Mouse (Mus musculus): ENCODE measurements around the gene Cfap73.
A peak's percentile ranks its signal among the peaks of the same experiment; 100 is the strongest.

Cfap73 gene

GRCm38 (mm10) chr5:120647814-120648491 lies 13.9 kb upstream of the Cfap73 start:
- no peak for DNase-seq (ENCODE audit: low read depth)

DNA sequence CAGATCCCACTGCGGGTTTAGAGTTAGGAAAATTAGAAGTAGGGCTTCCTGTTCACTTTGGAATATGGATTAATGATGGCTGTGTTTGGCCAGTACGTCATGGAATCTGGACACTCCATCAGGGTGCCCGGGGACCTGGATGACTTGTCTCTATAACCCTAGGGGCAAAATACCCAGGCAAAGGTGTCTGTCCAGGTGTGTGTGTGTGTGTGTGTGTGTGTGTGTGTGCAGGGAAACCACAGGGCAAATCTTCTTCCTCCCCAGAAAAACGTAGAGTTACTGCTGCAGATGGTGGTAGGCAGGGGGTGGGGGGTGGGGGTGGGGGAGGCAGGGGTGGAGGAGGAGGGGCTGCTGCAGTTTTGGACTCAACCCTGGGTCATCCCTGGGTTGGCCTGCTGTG lies 13.3 kb upstream of the Cfap73 start:
- no peak for DNase-seq (ENCODE audit: low read depth)

- DNase-seq (ENCODE audit: low read depth) = peak; percentile 17
Measured at GRCm38 (mm10) chr5:120645851-120646250, 11.8 kb upstream of the Cfap73 start.

DNA sequence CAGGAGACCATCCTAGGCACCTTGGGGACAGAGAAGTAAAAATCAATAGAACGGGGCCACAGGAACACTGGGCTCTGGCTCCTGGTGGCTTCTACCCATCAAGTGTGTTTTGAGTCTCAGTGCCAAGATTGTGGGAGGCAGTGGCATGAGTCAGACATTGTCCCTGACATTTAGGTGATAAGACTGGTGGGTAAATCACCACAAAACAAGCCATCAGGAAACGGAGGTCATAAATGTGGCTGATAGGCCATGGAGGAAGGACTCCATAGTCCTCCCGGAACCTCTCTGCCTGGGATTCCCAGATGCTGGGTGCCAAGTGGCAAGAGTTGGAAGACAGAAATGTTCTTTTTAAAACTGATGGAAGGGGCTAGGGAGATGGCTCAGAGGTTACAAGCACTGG lies 10.2 kb upstream of the Cfap73 start:
- no peak for DNase-seq (ENCODE audit: low read depth)

DNA sequence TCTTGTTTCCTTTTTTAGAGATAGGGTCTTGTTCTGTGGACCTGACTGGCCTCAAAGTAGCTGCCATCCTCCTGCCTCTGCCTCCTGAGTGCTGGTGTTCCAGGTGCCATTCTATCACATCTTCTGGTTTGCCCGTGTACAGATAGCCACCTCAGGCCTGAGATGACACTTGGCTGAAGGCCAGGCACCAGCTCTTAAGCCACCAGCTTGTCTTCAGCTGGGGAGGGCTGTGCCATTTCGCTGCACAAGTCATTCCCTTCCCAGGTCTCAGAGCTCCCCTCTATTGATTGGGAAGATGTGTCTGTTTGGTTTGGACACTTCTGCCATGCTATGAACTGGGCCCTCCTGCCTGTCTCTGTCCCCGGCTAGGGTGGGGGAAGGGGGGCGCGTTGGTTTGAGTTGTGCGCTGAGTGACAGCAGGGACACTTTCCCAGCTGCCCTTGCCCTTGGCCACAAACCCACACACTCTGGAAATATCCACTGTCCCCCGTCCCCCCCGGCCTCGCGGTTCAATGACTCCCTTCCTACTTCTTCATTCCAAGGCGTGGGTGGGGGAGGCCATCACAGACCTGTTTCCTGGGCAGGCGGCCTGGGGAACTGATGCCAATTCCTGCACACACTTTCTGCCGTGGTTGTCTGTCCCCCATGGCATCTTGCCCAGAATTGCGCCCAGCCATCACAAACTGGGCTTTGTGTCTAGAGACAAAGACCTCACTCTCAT lies 9.5 kb upstream of the Cfap73 start:
- DNase-seq (ENCODE audit: low read depth) = no peak

- DNase-seq (ENCODE audit: low read depth) = no peak
Measured at GRCm38 (mm10) chr5:120640094-120640493, 6.1 kb upstream of the Cfap73 start.

- no peak for DNase-seq (ENCODE audit: low read depth)
Measured at GRCm38 (mm10) chr5:120635633-120636032, 1.6 kb upstream of the Cfap73 start.

DNA sequence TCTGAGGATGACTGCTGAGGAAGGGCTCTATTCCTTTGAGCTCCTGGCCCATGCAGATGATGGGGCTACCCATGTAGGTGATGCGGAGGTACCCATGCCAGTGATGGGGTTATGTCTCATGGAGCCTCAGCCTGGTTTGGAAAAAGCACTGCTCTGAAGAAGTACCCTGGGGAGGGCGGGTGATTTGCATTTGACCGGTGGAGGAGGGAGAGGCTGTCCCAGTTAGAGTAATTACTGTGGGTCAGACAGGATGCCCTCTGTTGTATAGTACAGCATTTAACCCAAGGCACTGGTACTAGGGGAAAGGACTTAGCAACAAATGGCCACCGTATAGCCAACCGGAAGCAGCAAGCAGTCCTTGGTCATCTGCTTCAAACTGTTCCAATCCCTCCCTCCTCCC lies 825 bp upstream of the Cfap73 start:
- no peak for DNase-seq (ENCODE audit: low read depth)

DNA sequence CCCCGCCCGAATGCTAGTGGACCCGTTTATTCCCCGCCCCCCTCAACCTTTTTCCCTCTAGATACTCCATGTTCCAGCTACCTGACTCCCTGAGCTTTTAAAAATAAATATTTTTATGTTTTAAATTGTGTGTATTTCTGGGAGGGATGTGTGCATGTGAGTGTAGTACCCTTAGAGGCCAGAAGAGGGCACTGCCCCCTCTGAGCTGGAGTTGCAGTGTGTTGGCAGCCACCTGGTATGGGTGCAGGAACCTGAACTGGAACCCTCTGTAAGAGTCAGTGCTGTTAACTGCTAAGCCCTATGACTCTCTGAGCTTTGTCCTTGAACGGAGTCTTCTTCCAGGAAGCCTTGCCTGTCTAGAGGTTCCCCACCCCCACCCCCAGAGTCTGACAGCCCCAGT lies 2.1 kb downstream of the Cfap73 start:
- no peak for DNase-seq (ENCODE audit: low read depth)

GRCm38 (mm10) chr5:120631128-120631527 lies 2.9 kb downstream of the Cfap73 start:
- no peak for DNase-seq (ENCODE audit: low read depth)

- DNase-seq (ENCODE audit: low read depth) = peak; percentile 57
Measured at GRCm38 (mm10) chr5:120628624-120629023, 5.4 kb downstream of the Cfap73 start.

- DNase-seq (ENCODE audit: low read depth) = no peak
Measured at GRCm38 (mm10) chr5:120627515-120628300, 6.3 kb downstream of the Cfap73 start.

DNA sequence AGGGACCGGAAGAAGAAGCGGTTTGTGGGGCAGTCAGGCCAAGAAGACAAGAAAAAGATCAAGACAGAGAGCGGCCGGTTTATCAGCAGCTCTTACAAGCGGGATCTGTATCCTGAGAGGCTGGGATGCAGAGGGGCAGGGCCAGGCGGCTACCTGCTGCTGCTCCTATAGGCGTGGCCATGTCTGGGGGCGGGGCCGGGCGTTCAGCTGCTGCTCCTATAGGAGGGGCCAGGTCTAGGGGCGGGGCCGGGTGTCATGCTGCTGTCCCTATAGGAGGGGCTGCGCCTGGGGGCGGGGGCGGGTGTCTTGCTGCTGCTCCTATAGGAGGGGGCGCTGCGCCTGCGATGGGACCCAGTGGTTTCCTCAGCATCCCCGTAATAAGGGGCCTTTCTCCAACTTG lies 7.6 kb downstream of the Cfap73 start:
- peak; percentile 18 for DNase-seq (ENCODE audit: low read depth)

DNA sequence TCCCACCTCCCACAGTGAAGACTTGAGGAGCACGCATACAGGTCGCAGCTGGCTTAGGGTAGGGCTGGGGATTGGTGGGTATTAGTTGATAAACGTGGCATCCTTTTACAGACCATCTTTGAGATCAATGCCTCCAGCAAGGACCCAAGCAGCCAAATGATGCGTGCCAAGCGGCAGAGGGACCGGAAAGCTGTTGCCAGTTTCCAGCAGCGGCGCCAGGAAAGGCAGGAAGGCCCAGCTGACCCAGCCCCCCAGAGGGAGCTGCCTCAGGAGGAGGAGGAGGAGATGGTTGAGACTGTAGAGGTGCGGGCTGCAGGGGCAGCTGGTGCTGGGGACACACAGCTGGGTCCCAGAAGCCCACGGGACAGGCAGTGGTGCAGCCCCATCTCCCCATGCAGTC lies 9.6 kb downstream of the Cfap73 start:
- DNase-seq (ENCODE audit: low read depth) = no peak

DNA sequence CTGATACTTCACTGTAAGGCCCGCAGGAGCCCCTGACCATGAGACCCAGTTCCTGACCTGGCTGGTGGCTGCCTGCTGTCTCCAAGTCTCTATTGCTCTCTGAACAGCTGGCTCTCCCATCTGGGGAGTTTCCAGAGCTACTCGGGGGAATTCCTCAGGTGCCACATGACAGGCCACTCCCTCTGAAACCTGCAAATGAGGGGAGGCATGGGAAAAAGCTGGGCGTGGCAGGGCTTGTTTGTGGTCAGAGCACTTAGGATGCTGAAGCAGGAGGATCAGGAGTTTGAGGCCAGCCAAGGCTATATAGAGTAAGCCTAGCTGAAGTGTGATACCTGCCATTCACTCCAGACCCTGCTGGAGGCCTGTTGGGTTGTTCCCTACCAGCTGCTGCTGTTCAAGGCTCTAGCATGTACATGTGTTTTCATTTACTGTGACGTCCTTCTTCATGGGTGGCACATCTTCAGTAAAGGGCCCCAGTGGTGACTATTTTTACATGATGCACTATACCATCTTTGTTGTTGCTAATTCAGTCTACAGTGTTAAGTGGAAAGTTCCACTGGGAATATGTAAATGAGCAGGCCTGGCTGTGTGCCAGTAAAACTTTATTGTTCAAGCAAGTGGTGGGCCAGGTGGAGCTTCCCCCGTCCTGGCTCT lies 11.7 kb downstream of the Cfap73 start:
- DNase-seq (ENCODE audit: low read depth) = no peak

- no peak for DNase-seq (ENCODE audit: low read depth)
Measured at GRCm38 (mm10) chr5:120621846-120622197, 12.2 kb downstream of the Cfap73 start.

DNA sequence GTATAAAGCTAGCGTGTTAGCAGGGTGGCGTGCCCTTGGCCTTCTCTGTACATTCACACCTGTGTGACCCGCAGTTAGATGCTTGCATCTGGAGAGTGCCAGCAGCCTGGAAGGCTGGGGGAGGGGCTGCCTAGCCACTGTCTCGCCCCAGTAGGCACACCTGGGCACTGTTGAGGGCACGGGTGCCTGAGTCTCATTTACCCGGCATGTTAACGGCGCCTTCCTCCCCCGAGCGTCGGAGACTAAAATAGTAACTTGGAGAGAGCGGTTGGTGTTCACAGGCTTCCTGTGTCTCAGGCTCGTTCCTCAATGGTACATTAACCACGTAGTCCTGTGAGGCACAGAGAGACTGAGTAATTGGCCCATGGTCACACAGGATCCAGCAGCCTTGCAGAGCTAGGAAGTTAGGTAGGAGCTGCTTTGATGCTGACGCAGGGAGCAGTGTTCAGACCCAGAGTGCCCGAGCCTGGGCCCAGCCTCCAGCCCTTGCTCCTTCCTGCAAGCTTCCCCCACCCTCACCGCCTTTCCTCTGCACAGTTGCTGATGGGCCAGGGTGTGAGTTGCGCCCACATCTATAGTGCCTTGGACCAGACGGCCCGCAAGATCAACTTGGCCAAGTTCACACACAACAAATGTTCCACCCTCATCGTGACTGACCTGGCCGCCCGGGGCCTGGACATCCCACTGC lies 12.8 kb downstream of the Cfap73 start:
- no peak for DNase-seq (ENCODE audit: low read depth)

GRCm38 (mm10) chr5:120620375-120621077 lies 13.5 kb downstream of the Cfap73 start:
- DNase-seq (ENCODE audit: low read depth) = peak; percentile 84

DNA sequence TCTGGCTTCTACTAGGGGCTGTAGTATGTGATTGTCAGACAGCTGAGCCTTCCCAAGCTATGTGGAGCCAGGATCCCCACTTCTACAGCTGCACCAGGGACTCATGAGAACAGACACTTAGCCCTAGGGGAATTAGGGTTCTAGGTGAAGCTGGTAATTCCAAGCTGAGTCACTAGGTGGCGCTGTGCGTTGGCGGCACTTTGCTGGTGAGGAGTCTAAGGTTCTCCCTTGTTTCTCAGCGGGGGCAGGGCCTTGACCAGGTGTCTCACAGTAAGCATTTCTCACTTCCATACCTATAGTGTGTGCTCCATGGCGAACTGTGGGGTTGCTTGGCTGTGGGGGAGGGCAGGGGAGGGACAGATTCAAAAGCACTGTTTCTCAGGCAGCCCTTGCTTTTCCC lies 14.8 kb downstream of the Cfap73 start:
- peak; percentile 67 for DNase-seq (ENCODE audit: low read depth)

- no peak for DNase-seq (ENCODE audit: low read depth)
Measured at GRCm38 (mm10) chr5:120618778-120619177, 15.3 kb downstream of the Cfap73 start.

DNA sequence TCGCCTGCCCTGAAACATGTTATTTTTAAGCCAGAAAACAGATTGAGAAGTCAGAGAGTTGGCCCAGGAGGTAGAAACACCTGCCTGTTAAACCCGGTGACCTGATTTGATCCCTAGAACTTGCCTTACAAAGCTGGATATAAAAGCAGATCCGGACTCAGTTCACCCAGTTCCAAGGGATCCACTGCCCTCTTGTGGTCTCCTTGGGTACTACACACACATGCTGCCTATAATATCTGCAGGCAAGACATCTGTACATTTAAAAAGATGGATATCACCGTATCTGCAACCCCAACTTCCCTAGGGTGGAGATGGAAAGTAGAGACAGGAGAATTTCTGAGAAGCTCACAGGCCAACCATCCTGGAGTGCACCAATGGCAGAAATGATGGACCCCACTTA lies 18.1 kb downstream of the Cfap73 start:
- DNase-seq (ENCODE audit: low read depth) = peak; percentile 65

Measured in NIH3T3 (cell line).